Mouse (Mus musculus) kidney, embryonic 16.5 days (tissue): ENCODE measurements at regions not wholly inside any gene's neighbourhood (a gene's known extent, or its start where the extent isn't known, plus 50 kb on each side); places are given as distances from the start of the nearest gene placed in this dataset.

Source experiments
- ATAC-seq: fragments of 200-750 bp; cut with Nextera tagmentation; 2 replicates; pipeline ENCODE4 v1.8.0; 2017; ENCODE audit warnings: moderate TSS enrichment; ENCODE audit not compliant: low FRiP score, low TSS enrichment
- H3K27ac ChIP-seq: fragments of 300-500 bp; sonication (generic); 2 replicates; pipeline ENCODE4 v1.5.1; 2014; ENCODE audit warnings: low read length
- H3K27me3 ChIP-seq: fragments of 300-500 bp; sonication (generic); 2 replicates; pipeline ENCODE4 v1.6.1; 2014; ENCODE audit warnings: low read length, control low read depth, mixed read lengths; ENCODE audit not compliant: insufficient read depth
- H3K36me3 ChIP-seq: fragments of 300-500 bp; sonication (generic); 2 replicates; pipeline ENCODE4 v1.6.1; 2014; ENCODE audit warnings: low read length, control low read depth, mixed read lengths; ENCODE audit not compliant: insufficient read depth
- H3K4me1 ChIP-seq: fragments of 300-500 bp; sonication (generic); 2 replicates; pipeline ENCODE4 v1.6.1; 2014; ENCODE audit warnings: low read length, control low read depth, mixed read lengths; ENCODE audit not compliant: insufficient read depth
- H3K4me2 ChIP-seq: fragments of 300-500 bp; sonication (generic); replicated peaks from 2 replicates; pipeline ENCODE4 v1.6.1; 2014; ENCODE audit warnings: low read depth, low read length
- H3K4me3 ChIP-seq: fragments of 300-500 bp; sonication (generic); 2 replicates; pipeline ENCODE4 v1.5.1; 2014; ENCODE audit warnings: mild to moderate bottlenecking, low read length
- H3K9ac ChIP-seq: fragments of 300-500 bp; sonication (generic); replicated peaks from 2 replicates; pipeline ENCODE4 v1.6.1; 2014; ENCODE audit warnings: low read length
- H3K9me3 ChIP-seq: fragments of 300-500 bp; sonication (generic); 2 replicates; pipeline ENCODE4 v1.6.1; 2016; ENCODE audit warnings: low read length, control low read depth
- WGBS: fragments of 180-500 bp; shearing (Covaris S2); extraction: QIAGEN DNeasy Blood & Tissue Kit; methylation state at CpG from one replicate; pipeline ENCODE4 v1.1.7; 2014; 5-methylcytosine and 5-hydroxymethylcytosine counted together

GRCm38 (mm10) chr4:140432101-140432500, 185.5 kb upstream of the Igsf21 start:
- Histone ChIP-seq H3K4me1 (peaks cover 27% of the 10 kb centered on the region), H3K4me3 (no peak overlapping the region)
- no peak for ATAC-seq

DNA sequence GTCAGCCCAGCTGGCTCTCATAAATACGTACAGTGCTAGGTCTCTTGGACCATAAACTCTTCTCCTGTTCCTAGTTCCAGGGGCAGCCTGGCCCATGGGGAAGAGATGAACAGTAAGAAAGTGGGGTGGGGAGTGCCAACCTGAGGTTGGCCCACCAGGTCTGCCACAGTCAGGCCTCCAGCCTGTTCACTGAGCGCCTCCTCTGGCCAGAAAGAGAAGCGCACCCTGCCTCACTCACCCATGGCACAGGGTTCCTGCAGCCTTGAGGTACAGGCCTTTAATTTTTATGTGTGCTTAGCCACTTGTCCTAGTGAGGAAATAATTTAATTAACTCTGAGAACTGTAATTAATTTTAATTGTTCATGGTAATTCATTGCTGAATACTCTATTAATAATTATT, 180.5 kb upstream of the Igsf21 start:
- WGBS, result 80% methylated on average over 3 of the region's 3 CpGs
- H3K4me2 ChIP-seq, result no peak overlapping the region
- no peaks in the 10 kb centered on the region for H3K27me3 ChIP-seq
- H3K9me3 ChIP-seq, result peaks cover 2% of the 10 kb centered on the region; the same call in 1 of the 2 replicates
- H3K4me3 ChIP-seq, result no peak overlapping the region
- no peak overlapping the region for H3K27ac ChIP-seq
- ATAC-seq, result no peak
- no peak overlapping the region for H3K9ac ChIP-seq
- no peaks in the 10 kb centered on the region for H3K36me3 ChIP-seq
- H3K4me1 ChIP-seq, result no peaks in the 10 kb centered on the region

More at GRCm38 (mm10) chr4:140432101-140432500, 185.5 kb upstream of the Igsf21 start:
- WGBS, result 70% methylated on average over 7 of the region's 7 CpGs
- no peak overlapping the region for H3K4me2 ChIP-seq
- no peaks in the 10 kb centered on the region for H3K27me3 ChIP-seq
- no peaks in the 10 kb centered on the region for H3K36me3 ChIP-seq
- 0 out of 2 replicates have a peak, but pooled peaks cover 2% of the 10 kb centered on the region for H3K9me3 ChIP-seq
- H3K27ac ChIP-seq, result no peak overlapping the region
- H3K9ac ChIP-seq, result no peak overlapping the region

GRCm38 (mm10) chr4:140423791-140424190, 177.2 kb upstream of the Igsf21 start:
- Histone ChIP-seq H3K9ac (no peak overlapping the region), H3K27ac (no peak overlapping the region), H3K4me2 (no peak overlapping the region), H3K4me3 (no peak overlapping the region), H3K36me3 (no peaks in the 10 kb centered on the region), H3K9me3 (peaks cover 2% of the 10 kb centered on the region; the same call in 1 of the 2 replicates), H3K4me1 (peaks cover 10% of the 10 kb centered on the region), H3K27me3 (no peaks in the 10 kb centered on the region)
- 91% methylated on average over 10 of the region's 10 CpGs for WGBS
- ATAC-seq, result no peak

- no peak for ATAC-seq
- WGBS, result 79% methylated on average over 7 of the region's 7 CpGs
- no peak overlapping the region for H3K27ac ChIP-seq
These were observed 175.5 kb upstream of the Igsf21 start for GRCm38 (mm10) chr4:140421926-140422585.

GRCm38 (mm10) chr4:140419720-140420412, 173.3 kb upstream of the Igsf21 start:
- Histone ChIP-seq H3K4me1 (peaks cover 10% of the 10 kb centered on the region), H3K4me2 (no peak overlapping the region), H3K4me3 (no peak overlapping the region), H3K27ac (no peak overlapping the region), H3K9ac (no peak overlapping the region), H3K9me3 (no peaks in the 10 kb centered on the region; the same call in 1 of the 2 replicates), H3K36me3 (no peaks in the 10 kb centered on the region), H3K27me3 (no peaks in the 10 kb centered on the region)
- peak; percentile 79 for ATAC-seq
- 21% methylated on average over 15 of the region's 15 CpGs for WGBS

More at GRCm38 (mm10) chr4:140421926-140422585, 175.5 kb upstream of the Igsf21 start:
- no peak overlapping the region for H3K9ac ChIP-seq
- no peak overlapping the region for H3K4me2 ChIP-seq
- no peaks in the 10 kb centered on the region for H3K36me3 ChIP-seq
- H3K9me3 ChIP-seq, result no peaks in the 10 kb centered on the region; the same call in 1 of the 2 replicates
- H3K27me3 ChIP-seq, result no peaks in the 10 kb centered on the region
- H3K4me1 ChIP-seq, result peaks cover 10% of the 10 kb centered on the region
- no peak overlapping the region for H3K4me3 ChIP-seq

- 52% methylated on average over 17 of the region's 17 CpGs for WGBS
These were observed 165.8 kb upstream of the Igsf21 start for GRCm38 (mm10) chr4:140412312-140412930.

GRCm38 (mm10) chr4:140408446-140408845, 161.9 kb upstream of the Igsf21 start:
- H3K4me3 ChIP-seq, result no peak overlapping the region
- no peaks in the 10 kb centered on the region for H3K27me3 ChIP-seq
- H3K27ac ChIP-seq, result no peak overlapping the region
- no peak overlapping the region for H3K9ac ChIP-seq
- H3K4me2 ChIP-seq, result no peak overlapping the region
- no peaks in the 10 kb centered on the region for H3K9me3 ChIP-seq
- no peaks in the 10 kb centered on the region for H3K36me3 ChIP-seq
- no peaks in the 10 kb centered on the region for H3K4me1 ChIP-seq
- ATAC-seq, result no peak
- 90% methylated on average over 5 of the region's 5 CpGs for WGBS

More at GRCm38 (mm10) chr4:140412312-140412930, 165.8 kb upstream of the Igsf21 start:
- Histone ChIP-seq H3K27ac (no peak overlapping the region), H3K36me3 (no peaks in the 10 kb centered on the region), H3K9ac (no peak overlapping the region), H3K27me3 (no peaks in the 10 kb centered on the region), H3K4me3 (no peak overlapping the region), H3K4me1 (no peaks in the 10 kb centered on the region), H3K4me2 (no peak overlapping the region), H3K9me3 (no peaks in the 10 kb centered on the region)
- no peak for ATAC-seq

- H3K4me2 ChIP-seq, result no peak overlapping the region
- H3K27ac ChIP-seq, result no peak overlapping the region
- no peak overlapping the region for H3K9ac ChIP-seq
- no peaks in the 10 kb centered on the region for H3K27me3 ChIP-seq
- H3K4me3 ChIP-seq, result no peak overlapping the region
- no peak for ATAC-seq
- no peaks in the 10 kb centered on the region for H3K9me3 ChIP-seq
- WGBS, result 78% methylated on average over 4 of the region's 4 CpGs
- no peaks in the 10 kb centered on the region for H3K36me3 ChIP-seq
- no peaks in the 10 kb centered on the region for H3K4me1 ChIP-seq
These were observed 160.3 kb upstream of the Igsf21 start for GRCm38 (mm10) chr4:140406913-140407312.

DNA sequence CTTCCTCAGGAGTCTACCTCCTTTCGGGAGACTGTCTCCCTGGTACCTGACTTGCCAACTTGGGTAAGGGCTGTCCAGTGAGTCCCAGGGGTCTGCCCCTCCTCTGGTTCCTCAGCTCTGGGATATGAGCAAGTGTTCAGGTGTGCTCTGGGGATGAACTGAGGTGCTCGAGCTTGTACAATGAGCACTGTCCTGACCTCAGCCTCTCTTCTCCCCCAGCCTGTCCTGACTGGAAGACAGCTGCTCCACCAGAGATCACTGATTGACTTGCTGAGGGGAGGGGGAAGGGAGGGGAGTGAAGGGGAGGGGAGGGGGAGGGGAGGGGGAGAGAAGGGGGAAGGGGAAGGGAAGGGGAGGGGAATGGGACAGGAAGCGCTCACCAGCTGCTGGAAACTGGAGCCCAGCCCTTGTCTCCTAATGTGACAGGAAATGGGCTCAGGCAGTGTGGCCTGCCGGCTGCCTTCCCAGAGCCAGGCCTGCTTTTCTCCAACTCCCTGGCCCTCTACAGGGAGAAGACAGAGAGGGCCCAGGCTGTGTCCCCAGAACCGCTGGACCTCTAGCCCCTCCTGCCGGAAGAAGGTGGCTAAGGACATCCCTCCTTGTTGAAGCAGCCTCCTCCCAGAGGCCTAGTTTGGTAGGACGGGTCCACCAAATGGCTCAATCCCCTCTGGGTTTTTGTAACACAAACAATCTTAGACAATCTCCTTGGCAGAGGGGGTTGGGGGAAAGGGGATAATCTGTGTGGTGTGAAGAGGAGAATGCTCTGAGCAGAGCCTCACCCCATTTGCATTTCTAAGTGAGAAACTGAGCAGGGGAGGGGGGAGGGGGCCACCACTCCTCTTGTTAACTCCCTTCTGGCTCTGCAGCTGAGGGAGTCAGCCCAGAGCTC, 159.7 kb upstream of the Igsf21 start:
- Histone ChIP-seq H3K9ac (no peak overlapping the region), H3K27me3 (no peaks in the 10 kb centered on the region), H3K36me3 (no peaks in the 10 kb centered on the region), H3K9me3 (no peaks in the 10 kb centered on the region), H3K4me2 (no peak overlapping the region), H3K27ac (no peak overlapping the region), H3K4me1 (no peaks in the 10 kb centered on the region), H3K4me3 (no peak overlapping the region)
- no peak; the same call in 1 of the 2 replicates for ATAC-seq
- WGBS, result 19% methylated on average over 7 of the region's 7 CpGs
